10 mouse cellular contexts compared by ENCODE assay signal in genomic region chr8:54610238-54610637, GRCm38 (mm10). TPM values are rescaled to one million over a fixed set of nuclear protein-coding genes. Genes with fewer than 3 reads are reported as not detected.
DNase-seq lines count a peak whose midpoint lies in the region; ATAC-seq lines count a peak whose summit lies in the region.
"Had no signal": no experiment of that assay in that cellular context is flagged by ENCODE, and none has a peak within 500 bp of the region (broad histone marks: within the 10 kb centered on the region; RNA-seq: fewer than 3 reads in every experiment).

No protein-coding gene starts in this region.

- H3K9ac ChIP-seq in heart, embryonic 12.5 days = no peak overlapping the region
- H3K9ac ChIP-seq: liver, embryonic 15.5 days had no signal

- H3K4me2 ChIP-seq in heart, embryonic 12.5 days = no peak overlapping the region
- H3K4me2 ChIP-seq: liver, embryonic 15.5 days had no signal

- WGBS in heart, embryonic 12.5 days = 64% methylated on average over 4 of the region's 4 CpGs

- no peak overlapping the region; the same call in 1 of the 2 replicates for H3K27ac ChIP-seq in heart, embryonic 12.5 days (ENCODE audit: poor library complexity, severe bottlenecking)
- H3K27ac ChIP-seq: liver, embryonic 15.5 days had no signal

- intact Hi-C loops in gastrocnemius, postnatal 14 days (cut with DNase I; ENCODE audit: low total_unique reads) = no loop called here

- no peak for ATAC-seq in heart, embryonic 12.5 days (ENCODE audit: insufficient number of reproducible peaks, low FRiP score)
- ATAC-seq in inflammation-experienced regulatory T-cells, adult 6 months = no peak

- DNase-seq in heart, adult 18-20 months = peak; percentile 55 to 71
- DNase-seq in NIH3T3 (ENCODE audit: low read depth) = peak; percentile 95
- DNase-seq in gastrocnemius, postnatal 14 days = peak; percentile 42
- DNase-seq in kidney, postnatal 14 days = peak; percentile 17
- no peak for DNase-seq in layer of hippocampus, adult 9-11 months
- DNase-seq in c-Kit-positive CD71-positive TER-119-positive erythroid progenitor cells, embryonic 14.5 days (ENCODE audit: low spot score) = no peak

- no peaks in the 10 kb centered on the region for H3K9me3 ChIP-seq in heart, embryonic 12.5 days (replicated peaks)
- H3K9me3 ChIP-seq: liver, embryonic 15.5 days had no signal

- no peaks in the 10 kb centered on the region for H3K36me3 ChIP-seq in heart, embryonic 12.5 days
- H3K36me3 ChIP-seq: liver, embryonic 15.5 days had no signal

- H3K4me3 ChIP-seq in heart, embryonic 12.5 days = no peak overlapping the region
- H3K4me3 ChIP-seq: liver, embryonic 15.5 days had no signal

- H3K27me3 ChIP-seq in heart, embryonic 12.5 days (replicated peaks) = no peaks in the 10 kb centered on the region
- H3K27me3 ChIP-seq: liver, embryonic 15.5 days had no signal

- 0 out of 2 replicates have a peak, but pooled peaks cover 4% of the 10 kb centered on the region for H3K4me1 ChIP-seq in heart, embryonic 12.5 days (replicated peaks)
- H3K4me1 ChIP-seq: liver, embryonic 15.5 days had no signal

RNA-seq across cellular contexts. Expression of gene Spata4, which starts 9.7 kb away (rescaled TPM):
- not detected for total RNA-seq in heart, adult 18-20 months (2021)
- polyA plus RNA-seq in heart, embryonic 12.5 days (2016; fragmentation: Nextera tagmentation; extraction: Ambion mirVana) = not detected in 2 replicates
- total RNA-seq in gastrocnemius, postnatal 14 days (2021) = not detected
- polyA plus RNA-seq in inflammation-experienced regulatory T-cells, adult 6 months (2017; shearing (Covaris generic)) = not detected
- total RNA-seq: layer of hippocampus, adult 18-20 months had no signal
- polyA plus RNA-seq: liver, embryonic 15.5 days had no signal

Comparison
In these comparisons a context has a peak if more than half of its experiments do, and no peak if none do; other contexts are left out.
1. DNase-seq: peak in heart, adult 18-20 months (2 of 2), NIH3T3 (single experiment), gastrocnemius, postnatal 14 days (single experiment) and kidney, postnatal 14 days (single experiment); none in layer of hippocampus, adult 9-11 months (single experiment) and c-Kit-positive CD71-positive TER-119-positive erythroid progenitor cells, embryonic 14.5 days (single experiment).